Mouse (Mus musculus) spleen, postnatal 36 days (tissue): ENCODE measurements around the gene Gm3239.
"Not testable (repeated sequence)": the region's sequence is repeated elsewhere in the genome, so short reads cannot be mapped to it uniquely, and the experiment has no call there.

ENCODE experiments used
- DNase-seq, 2 experiments: peaks; one replicate each; pipeline ENCODE4 v3.0.0; 2022; ENCODE audit warnings: low spot score in 2 of 2, mixed read lengths in 1 of 2

Gm3239 gene

GRCm38 (mm10) chr14:4663892-4664291 is at the start of gene Gm3239:
TSS of gene Gm3239 (plus strand) at chr14:4664192.
- not testable (repeated sequence) for DNase-seq

DNA sequence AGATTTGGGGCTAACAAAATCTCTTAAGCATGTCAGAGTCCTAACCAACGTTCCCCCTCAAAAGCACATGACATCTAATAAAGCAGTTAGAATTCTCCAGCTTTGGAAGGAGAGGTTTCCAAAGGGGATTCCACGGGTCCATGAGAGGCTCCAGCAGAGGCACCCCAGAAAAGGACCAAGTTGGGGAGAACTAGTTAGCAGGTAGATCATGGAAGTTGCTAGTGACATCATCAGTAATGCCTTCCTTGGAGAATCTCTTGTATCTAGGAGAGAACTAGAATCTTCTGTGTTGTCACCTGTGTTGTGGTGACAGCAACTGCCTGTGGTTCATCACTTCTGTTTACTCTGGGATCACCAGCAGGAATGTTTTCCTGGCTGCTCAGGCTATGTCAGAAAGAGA is 31.9 kb upstream of the Gm3239 start, which contains the start of gene Gm8159:
TSS of gene Gm8159 (plus strand) at position 301 of the 400 bp plus-strand sequence.
- DNase-seq, result not testable (repeated sequence)

DNA sequence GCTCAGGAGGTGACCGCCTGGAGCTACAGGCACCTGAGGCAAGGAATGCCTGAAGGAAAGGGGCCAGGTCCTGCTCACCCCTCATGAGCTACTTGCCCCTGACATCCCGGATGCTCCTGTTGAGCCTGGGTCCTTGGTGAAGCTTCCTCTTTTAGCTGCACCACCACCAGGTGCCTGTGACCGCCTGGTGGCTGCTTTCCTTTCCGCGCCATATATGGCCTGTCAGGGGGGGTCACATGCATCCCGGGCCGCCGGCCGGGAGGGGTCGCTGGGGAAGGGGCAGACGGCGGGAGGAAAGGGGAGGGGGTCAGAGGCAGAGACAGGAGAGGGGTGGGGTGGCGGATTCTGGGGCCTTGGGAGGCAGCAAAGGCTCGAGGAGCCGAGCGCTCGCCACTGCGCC is 14.7 kb upstream of the Gm3239 start:
- DNase-seq, result peak in 1 of 2 experiments; percentile 0

GRCm38 (mm10) chr14:4650324-4650723 is 13.7 kb upstream of the Gm3239 start:
- not testable (repeated sequence) for DNase-seq

DNA sequence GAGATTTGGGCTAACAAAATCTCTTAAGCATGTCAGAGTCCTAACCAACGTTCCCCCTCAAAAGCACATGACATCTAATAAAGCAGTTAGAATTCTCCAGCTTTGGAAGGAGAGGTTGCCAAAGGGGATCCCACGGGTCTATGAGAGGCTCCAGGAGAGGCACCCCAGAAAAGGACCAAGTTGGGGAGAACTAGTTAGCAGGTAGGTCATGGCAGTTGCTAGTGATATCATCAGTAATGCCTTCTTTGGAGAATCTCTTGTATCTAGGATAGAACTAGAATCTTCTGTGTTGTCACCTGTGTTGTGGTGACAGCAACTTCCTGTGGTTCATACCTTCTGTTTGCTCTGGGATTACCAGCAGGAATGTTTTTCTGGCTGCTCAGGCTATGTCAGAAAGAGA is 44.9 kb downstream of the Gm3239 start, which contains the start of gene Gm7876:
TSS of gene Gm7876 (plus strand) at position 301 of the 400 bp plus-strand sequence.
- DNase-seq, result not testable (repeated sequence)
